Mouse (Mus musculus): ENCODE measurements around the gene Hoxa4. TPM values are rescaled to one million over a fixed set of nuclear protein-coding genes. Genes with fewer than 3 reads are reported as not detected.

Gene Hoxa4
- polyA plus RNA-seq, 1 experiment from 2014 or later: 8.8 TPM

GRCm38 (mm10) chr6:52197271-52197670 lies 5.7 kb upstream of the Hoxa4 start:
- H3K36me3 ChIP-seq (ENCODE audit: control insufficient read depth, insufficient read depth, low read length): no peaks in the 10 kb centered on the region
- no peaks in the 10 kb centered on the region for H3K9me3 ChIP-seq (ENCODE audit: control insufficient read depth, low read length)
- no peak for ATAC-seq
- H3K4me2 ChIP-seq (ENCODE audit: low read length): peak overlapping the region; percentile 35
- H3K4me1 ChIP-seq (ENCODE audit: control insufficient read depth, insufficient read depth, low read depth, low read length): no peaks in the 10 kb centered on the region; the same call in 1 of the 2 replicates
- H3K27me3 ChIP-seq (replicated peaks; ENCODE audit: control insufficient read depth, insufficient read depth, low read length): peaks cover 57% of the 10 kb centered on the region
- H3K4me3 ChIP-seq (ENCODE audit: low read length): no peak overlapping the region
- peak overlapping the region; percentile 70 for H3K27ac ChIP-seq (ENCODE audit: low read depth, low read length)
- 2% methylated on average over 10 of the region's 10 CpGs for WGBS
- H3K9ac ChIP-seq (ENCODE audit: low read depth, low read length): no peak overlapping the region

GRCm38 (mm10) chr6:52196811-52197210 lies 5.3 kb upstream of the Hoxa4 start:
- Histone ChIP-seq H3K4me1 (ENCODE audit: control insufficient read depth, insufficient read depth, low read depth, low read length) (no peaks in the 10 kb centered on the region; the same call in 1 of the 2 replicates), H3K9me3 (ENCODE audit: control insufficient read depth, low read length) (no peaks in the 10 kb centered on the region), H3K4me3 (ENCODE audit: low read length) (no peak overlapping the region), H3K27me3 (replicated peaks; ENCODE audit: control insufficient read depth, insufficient read depth, low read length) (peaks cover 57% of the 10 kb centered on the region), H3K36me3 (ENCODE audit: control insufficient read depth, insufficient read depth, low read length) (no peaks in the 10 kb centered on the region), H3K4me2 (ENCODE audit: low read length) (peak overlapping the region; percentile 35), H3K9ac (ENCODE audit: low read depth, low read length) (no peak overlapping the region), H3K27ac (ENCODE audit: low read depth, low read length) (peak overlapping the region; percentile 20)
- no peak for ATAC-seq
- 9% methylated on average over 9 of the region's 9 CpGs for WGBS

DNA sequence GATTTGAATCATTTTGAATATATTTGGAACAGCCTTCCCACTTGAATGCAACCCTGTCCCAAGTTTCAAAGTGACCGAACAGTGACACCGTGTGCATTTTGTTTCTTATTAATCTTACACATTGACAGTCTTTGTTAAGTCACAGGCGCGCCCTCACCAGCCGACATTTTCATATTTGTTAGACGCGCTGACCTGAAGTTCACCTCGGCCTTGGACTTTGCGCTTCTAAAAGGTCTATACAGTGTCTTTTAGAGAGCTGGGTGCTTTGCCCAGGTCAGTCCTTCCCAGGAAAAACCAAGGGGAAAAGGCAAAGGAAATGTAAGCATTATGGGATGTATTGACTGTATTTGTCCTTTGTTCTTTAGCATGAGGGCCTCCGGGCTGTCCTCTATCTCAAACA lies 3.1 kb upstream of the Hoxa4 start:
- Histone ChIP-seq H3K36me3 (ENCODE audit: control insufficient read depth, insufficient read depth, low read length) (no peaks in the 10 kb centered on the region), H3K9me3 (ENCODE audit: control insufficient read depth, low read length) (no peaks in the 10 kb centered on the region), H3K4me2 (ENCODE audit: low read length) (peak overlapping the region; percentile 18), H3K27me3 (replicated peaks; ENCODE audit: control insufficient read depth, insufficient read depth, low read length) (peaks cover 49% of the 10 kb centered on the region), H3K9ac (ENCODE audit: low read depth, low read length) (no peak overlapping the region; the same call in 1 of the 2 replicates), H3K27ac (ENCODE audit: low read depth, low read length) (peak overlapping the region; percentile 44), H3K4me3 (ENCODE audit: low read length) (peak overlapping the region; percentile 4; the same call in 1 of the 2 replicates), H3K4me1 (ENCODE audit: control insufficient read depth, insufficient read depth, low read depth, low read length) (no peaks in the 10 kb centered on the region; the same call in none of the 2 replicates)
- WGBS: 7% methylated on average over 10 of the region's 10 CpGs
- ATAC-seq: no peak

DNA sequence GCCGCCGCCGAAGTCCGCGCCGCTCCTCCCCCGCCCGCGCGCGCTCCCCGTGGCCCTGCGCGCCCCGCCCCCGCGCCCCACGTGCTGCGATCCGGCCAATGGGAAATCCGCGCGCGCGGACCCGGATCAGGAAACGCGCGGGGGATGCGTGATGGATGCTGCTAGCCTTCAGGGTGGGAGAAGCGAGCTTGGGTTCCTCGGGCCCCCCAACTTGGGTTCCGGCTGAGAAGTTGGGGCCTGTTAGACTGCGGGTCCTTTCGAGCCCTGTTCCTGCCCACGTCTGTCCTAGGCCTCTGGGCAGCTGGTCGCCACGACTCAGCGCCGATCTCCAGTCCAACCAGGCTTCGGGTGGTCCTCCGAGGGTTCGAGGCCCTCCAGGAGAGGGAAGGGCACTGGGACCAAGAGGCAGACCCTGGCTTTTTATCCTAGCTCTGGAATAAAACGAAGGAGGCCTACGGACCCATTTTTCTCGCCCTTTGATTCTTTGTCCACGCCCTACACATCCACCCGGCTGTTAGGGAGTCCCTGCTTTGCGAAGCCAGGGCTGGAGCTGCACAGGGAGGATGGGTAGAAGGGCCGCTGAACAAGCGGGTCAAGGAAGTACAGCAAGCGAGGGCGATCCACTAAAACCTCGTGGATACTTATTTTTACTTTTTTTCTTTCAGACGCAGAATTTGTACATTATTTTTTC lies 452 bp upstream of the Hoxa4 start:
- Histone ChIP-seq H3K36me3 (ENCODE audit: control insufficient read depth, insufficient read depth, low read length) (no peaks in the 10 kb centered on the region), H3K4me2 (ENCODE audit: low read length) (peak overlapping the region; percentile 67), H3K9ac (ENCODE audit: low read depth, low read length) (peak overlapping the region; percentile 61), H3K27me3 (replicated peaks; ENCODE audit: control insufficient read depth, insufficient read depth, low read length) (peaks cover 45% of the 10 kb centered on the region), H3K4me3 (ENCODE audit: low read length) (peak overlapping the region; percentile 52), H3K9me3 (ENCODE audit: control insufficient read depth, low read length) (no peaks in the 10 kb centered on the region), H3K4me1 (ENCODE audit: control insufficient read depth, insufficient read depth, low read depth, low read length) (no peaks in the 10 kb centered on the region; the same call in none of the 2 replicates), H3K27ac (ENCODE audit: low read depth, low read length) (peak overlapping the region; percentile 79)
- peak; percentile 74 for ATAC-seq
- WGBS: 2% methylated on average over 45 of the region's 55 CpGs

- Histone ChIP-seq H3K4me3 (ENCODE audit: low read length) (peak overlapping the region; percentile 52), H3K36me3 (ENCODE audit: control insufficient read depth, insufficient read depth, low read length) (no peaks in the 10 kb centered on the region), H3K27ac (ENCODE audit: low read depth, low read length) (peak overlapping the region; percentile 92), H3K27me3 (replicated peaks; ENCODE audit: control insufficient read depth, insufficient read depth, low read length) (peaks cover 47% of the 10 kb centered on the region), H3K4me1 (ENCODE audit: control insufficient read depth, insufficient read depth, low read depth, low read length) (no peaks in the 10 kb centered on the region; the same call in none of the 2 replicates), H3K9ac (ENCODE audit: low read depth, low read length) (peak overlapping the region; percentile 72), H3K9me3 (ENCODE audit: control insufficient read depth, low read length) (no peaks in the 10 kb centered on the region), H3K4me2 (ENCODE audit: low read length) (peak overlapping the region; percentile 67)
- 3% methylated on average over 23 of the region's 23 CpGs for WGBS
- no peak for ATAC-seq
These were observed 1.1 kb downstream of the Hoxa4 start for GRCm38 (mm10) chr6:52190410-52190809.

- Histone ChIP-seq H3K9me3 (ENCODE audit: control insufficient read depth, low read length) (no peaks in the 10 kb centered on the region), H3K36me3 (ENCODE audit: control insufficient read depth, insufficient read depth, low read length) (no peaks in the 10 kb centered on the region), H3K4me1 (ENCODE audit: control insufficient read depth, insufficient read depth, low read depth, low read length) (no peaks in the 10 kb centered on the region; the same call in none of the 2 replicates), H3K27ac (ENCODE audit: low read depth, low read length) (peak overlapping the region; percentile 92), H3K4me3 (ENCODE audit: low read length) (peak overlapping the region; percentile 52), H3K9ac (ENCODE audit: low read depth, low read length) (peak overlapping the region; percentile 13; the same call in 1 of the 2 replicates), H3K4me2 (ENCODE audit: low read length) (peak overlapping the region; percentile 67), H3K27me3 (replicated peaks; ENCODE audit: control insufficient read depth, insufficient read depth, low read length) (peaks cover 45% of the 10 kb centered on the region)
- 14% methylated on average over 8 of the region's 8 CpGs for WGBS
- no peak for ATAC-seq
These were observed 1.6 kb downstream of the Hoxa4 start for GRCm38 (mm10) chr6:52189909-52190308.

- H3K36me3 ChIP-seq (ENCODE audit: control insufficient read depth, insufficient read depth, low read length): no peaks in the 10 kb centered on the region
- peak overlapping the region; percentile 63 for H3K27ac ChIP-seq (ENCODE audit: low read depth, low read length)
- H3K4me2 ChIP-seq (ENCODE audit: low read length): peak overlapping the region; percentile 67
- peaks cover 41% of the 10 kb centered on the region for H3K27me3 ChIP-seq (replicated peaks; ENCODE audit: control insufficient read depth, insufficient read depth, low read length)
- no peak for ATAC-seq
- H3K9me3 ChIP-seq (ENCODE audit: control insufficient read depth, low read length): no peaks in the 10 kb centered on the region
- H3K9ac ChIP-seq (ENCODE audit: low read depth, low read length): peak overlapping the region; percentile 2
- no peaks in the 10 kb centered on the region; the same call in none of the 2 replicates for H3K4me1 ChIP-seq (ENCODE audit: control insufficient read depth, insufficient read depth, low read depth, low read length)
- peak overlapping the region; percentile 18 for H3K4me3 ChIP-seq (ENCODE audit: low read length)
- WGBS: 11% methylated on average over 5 of the region's 5 CpGs
These were observed 2.4 kb downstream of the Hoxa4 start for GRCm38 (mm10) chr6:52189172-52189591.

- no peak overlapping the region for H3K4me2 ChIP-seq (ENCODE audit: low read length)
- H3K27me3 ChIP-seq (replicated peaks; ENCODE audit: control insufficient read depth, insufficient read depth, low read length): peaks cover 44% of the 10 kb centered on the region
- no peak for ATAC-seq
- no peaks in the 10 kb centered on the region for H3K36me3 ChIP-seq (ENCODE audit: control insufficient read depth, insufficient read depth, low read length)
- no peak overlapping the region for H3K4me3 ChIP-seq (ENCODE audit: low read length)
- no peak overlapping the region for H3K9ac ChIP-seq (ENCODE audit: low read depth, low read length)
- H3K27ac ChIP-seq (ENCODE audit: low read depth, low read length): no peak overlapping the region
- H3K9me3 ChIP-seq (ENCODE audit: control insufficient read depth, low read length): no peaks in the 10 kb centered on the region
- no peaks in the 10 kb centered on the region; the same call in none of the 2 replicates for H3K4me1 ChIP-seq (ENCODE audit: control insufficient read depth, insufficient read depth, low read depth, low read length)
- WGBS: 18% methylated on average over 1 of the region's 1 CpGs
These were observed 5.1 kb downstream of the Hoxa4 start for GRCm38 (mm10) chr6:52186500-52186899.

DNA sequence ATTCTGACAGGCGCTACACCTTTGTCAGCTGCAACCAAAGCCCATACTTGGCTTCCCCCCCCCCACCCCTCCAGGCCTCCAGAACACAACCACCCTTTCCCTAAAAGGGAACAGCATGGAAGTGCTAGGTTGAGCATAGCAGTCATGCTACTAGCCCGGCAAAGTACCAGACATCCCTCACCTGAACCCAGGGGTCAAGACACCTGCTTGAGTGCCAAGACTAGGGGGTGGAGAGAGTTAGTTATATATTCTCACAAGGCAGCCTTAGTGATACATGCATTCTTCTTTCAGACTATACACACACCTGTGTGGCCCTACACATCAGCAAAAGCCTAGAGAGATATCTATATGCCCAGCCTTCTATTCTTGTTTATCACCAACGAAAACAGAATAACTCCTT lies 5.7 kb downstream of the Hoxa4 start:
- Histone ChIP-seq H3K9ac (ENCODE audit: low read depth, low read length) (no peak overlapping the region; the same call in 1 of the 2 replicates), H3K27ac (ENCODE audit: low read depth, low read length) (peak overlapping the region; percentile 59)
- no peak for ATAC-seq

More for the DNA sequence above, 5.7 kb downstream of the Hoxa4 start:
- Histone ChIP-seq H3K4me1 (ENCODE audit: control insufficient read depth, insufficient read depth, low read depth, low read length) (no peaks in the 10 kb centered on the region; the same call in 1 of the 2 replicates), H3K27me3 (replicated peaks; ENCODE audit: control insufficient read depth, insufficient read depth, low read length) (peaks cover 45% of the 10 kb centered on the region), H3K4me2 (ENCODE audit: low read length) (peak overlapping the region; percentile 38; the same call in 1 of the 2 replicates), H3K36me3 (ENCODE audit: control insufficient read depth, insufficient read depth, low read length) (no peaks in the 10 kb centered on the region), H3K4me3 (ENCODE audit: low read length) (no peak overlapping the region), H3K9me3 (ENCODE audit: control insufficient read depth, low read length) (no peaks in the 10 kb centered on the region)
- 16% methylated on average over 3 of the region's 3 CpGs for WGBS

Measured in hindbrain, embryonic 16.5 days (tissue).